Mouse (Mus musculus): ENCODE results near the gene Zfp428.

DNA sequence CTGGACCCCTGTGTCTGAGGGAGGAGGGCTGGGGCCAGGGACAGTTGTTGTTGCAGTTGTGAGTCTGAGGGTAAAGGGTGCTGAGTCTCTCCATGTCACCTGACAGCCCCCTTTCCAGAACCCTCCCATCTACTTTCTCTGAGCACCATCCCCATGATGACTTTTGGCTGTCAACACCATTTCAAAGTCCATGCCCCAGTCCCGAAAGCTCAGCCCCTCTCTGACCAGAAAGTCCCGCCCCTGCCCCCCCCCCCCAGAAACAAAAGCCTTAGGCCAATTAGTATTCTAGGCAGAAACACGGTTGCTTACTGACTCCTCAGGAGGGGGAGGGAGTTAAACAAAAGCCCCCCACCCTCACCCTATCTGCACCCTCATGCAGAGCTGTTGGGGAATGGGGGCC lies 19.4 kb upstream of the Zfp428 start:
- TF ChIP-seq CTCF (conservative IDR thresholded peaks at IDR 0.05; ENCODE audit: insufficient read depth, insufficient read length, low read depth, low read length) (no peak), POLR2A (IDR thresholded peaks at IDR 0.05; ENCODE audit: low read depth, low read length) (no peak)
